Mouse (Mus musculus) small intestine, adult 2 months (tissue): ENCODE data around the gene Zfp568.

Experiments used
- CTCF ChIP-seq: fragments of 200-500 bp; IDR thresholded peaks from 2 replicates; pipeline ENCODE4 v1.5.1; 2012; ENCODE audit warnings: low read depth, mild to moderate bottlenecking, control low read depth, inconsistent platforms, low read length, moderate library complexity, mixed read lengths; ENCODE audit not compliant: insufficient replicate concordance, insufficient read length; ENCODE audit errors: extremely low read depth
- POLR2A ChIP-seq: fragments of 200-500 bp; IDR thresholded peaks from 2 replicates; pipeline ENCODE4 v1.6.1; 2012; ENCODE audit warnings: low read depth, mild to moderate bottlenecking, control low read depth, inconsistent platforms, low read length, moderate library complexity

DNA sequence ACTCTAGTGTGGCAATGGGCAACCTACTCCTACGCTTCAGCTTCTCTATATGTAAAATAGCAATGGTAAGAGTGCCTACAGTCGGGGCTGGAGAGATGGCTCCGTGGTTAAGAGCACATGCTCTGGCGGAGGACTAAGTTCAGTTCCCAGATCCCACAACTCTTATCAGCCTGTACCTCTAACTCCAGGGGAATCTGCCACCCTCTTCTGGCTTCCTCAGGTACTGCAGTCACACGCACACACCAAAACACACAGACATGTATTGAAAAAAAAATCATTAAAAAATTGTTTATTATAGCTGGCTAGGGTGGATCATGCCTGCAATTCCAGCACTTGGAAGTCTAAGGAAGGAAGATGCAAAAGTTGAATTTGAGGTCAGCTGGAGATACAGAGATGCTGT is 78.7 kb downstream of the Zfp568 start:
- TF ChIP-seq POLR2A (no peak), CTCF (peak; percentile 23; the same call in 1 of the 2 replicates)
